Mouse (Mus musculus): ENCODE data around the gene Btg1. TPM values are rescaled to one million over a fixed set of nuclear protein-coding genes. Genes with fewer than 3 reads are reported as not detected.

Btg1 gene
- total RNA-seq, 1 experiment from 2014 or later, result 610 TPM

GRCm38 (mm10) chr10:96626120-96626750, 9.4 kb downstream of the Btg1 start:
- ATAC-seq (replicated peaks; ENCODE audit: insufficient number of reproducible peaks, low FRiP score, low TSS enrichment, poor library complexity, severe bottlenecking), result no peak

GRCm38 (mm10) chr10:96627332-96627731, 10.5 kb downstream of the Btg1 start:
- no peak for ATAC-seq (replicated peaks; ENCODE audit: insufficient number of reproducible peaks, low FRiP score, low TSS enrichment, poor library complexity, severe bottlenecking)

- ATAC-seq (replicated peaks; ENCODE audit: insufficient number of reproducible peaks, low FRiP score, low TSS enrichment, poor library complexity, severe bottlenecking), result 0 out of 2 replicates have a peak, but pooled peaks have one; percentile 3
Measured at GRCm38 (mm10) chr10:96628100-96628912, 11.5 kb downstream of the Btg1 start.

- ATAC-seq (replicated peaks; ENCODE audit: insufficient number of reproducible peaks, low FRiP score, low TSS enrichment, poor library complexity, severe bottlenecking), result no peak
Measured at GRCm38 (mm10) chr10:96628913-96629199, 12.1 kb downstream of the Btg1 start.

GRCm38 (mm10) chr10:96630110-96630509, 13.3 kb downstream of the Btg1 start:
- no peak for ATAC-seq (replicated peaks; ENCODE audit: insufficient number of reproducible peaks, low FRiP score, low TSS enrichment, poor library complexity, severe bottlenecking)

DNA sequence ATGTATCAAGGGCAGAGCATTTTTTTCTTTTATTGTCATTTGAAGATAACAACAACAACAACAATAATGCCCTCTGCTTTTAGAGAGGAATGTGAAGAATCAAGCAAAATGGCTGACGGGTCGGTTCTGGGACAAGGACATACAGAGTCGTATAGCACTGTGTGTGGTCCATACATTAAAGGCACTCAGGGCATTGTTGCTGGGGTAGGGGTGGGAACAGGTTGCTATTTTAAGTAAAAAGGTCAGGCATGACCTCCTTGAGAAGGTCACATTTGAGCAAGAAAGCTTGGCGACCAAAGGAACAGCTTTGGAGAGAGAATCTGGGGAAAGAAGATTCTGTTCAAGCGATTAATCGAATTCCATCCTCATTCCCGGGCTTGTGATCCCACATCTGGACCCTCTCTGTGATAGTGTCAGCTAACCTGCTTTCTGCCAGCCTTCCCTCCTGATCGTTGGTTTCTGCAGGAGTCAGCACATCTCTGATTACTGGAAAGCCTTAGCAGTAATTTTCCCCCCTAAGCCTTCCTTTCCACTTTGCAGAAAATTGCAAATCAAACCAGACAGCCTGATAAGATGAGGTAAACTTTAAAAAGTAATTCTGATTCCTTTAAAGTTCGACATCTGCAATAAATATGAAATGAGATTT, 14.4 kb downstream of the Btg1 start:
- ATAC-seq (replicated peaks; ENCODE audit: insufficient number of reproducible peaks, low FRiP score, low TSS enrichment, poor library complexity, severe bottlenecking), result no peak

DNA sequence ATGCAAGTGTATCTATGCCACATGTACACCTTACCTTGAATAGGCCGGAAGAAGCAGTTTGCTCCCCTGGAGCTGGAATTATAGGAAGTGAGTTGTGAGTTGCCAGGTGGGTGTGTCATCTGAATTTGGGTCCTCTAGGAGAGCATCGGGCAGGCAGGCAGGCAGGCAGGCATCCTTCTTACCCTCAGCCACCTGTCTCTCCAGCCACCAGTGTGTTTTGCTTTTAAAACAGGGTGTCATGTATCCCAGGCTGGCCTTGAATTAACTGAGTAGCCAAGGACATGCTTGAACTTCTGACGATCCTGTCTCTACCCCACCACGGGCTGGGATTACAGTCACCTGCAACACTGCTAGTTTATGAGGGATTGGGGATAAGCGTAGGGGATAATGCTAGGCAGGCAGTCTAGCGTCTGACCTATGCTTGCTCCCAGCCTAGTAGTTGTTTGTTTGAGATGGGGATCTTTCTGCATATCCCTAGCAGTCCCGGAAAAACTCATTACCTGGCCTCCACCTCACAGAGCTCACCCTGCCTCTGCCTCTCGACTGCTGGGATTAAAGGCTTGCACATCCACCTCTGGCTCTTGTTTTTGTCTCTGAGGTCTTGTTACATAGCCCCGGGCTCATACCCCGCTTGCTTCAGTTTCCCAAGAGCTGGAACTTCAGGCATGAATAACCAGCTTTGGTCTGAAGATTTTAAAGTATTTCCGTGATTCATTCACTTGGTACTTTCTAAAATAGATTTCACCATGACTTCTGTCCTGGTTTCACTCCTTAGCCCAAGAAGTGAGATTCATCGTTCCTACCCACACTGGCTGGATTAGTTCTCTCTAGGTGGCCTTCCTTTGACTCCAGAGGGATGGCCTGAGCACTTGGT, 15.7 kb downstream of the Btg1 start:
- no peak for ATAC-seq (replicated peaks; ENCODE audit: insufficient number of reproducible peaks, low FRiP score, low TSS enrichment, poor library complexity, severe bottlenecking)

- ATAC-seq (replicated peaks; ENCODE audit: insufficient number of reproducible peaks, low FRiP score, low TSS enrichment, poor library complexity, severe bottlenecking), result no peak
Measured at GRCm38 (mm10) chr10:96633145-96633516, 16.3 kb downstream of the Btg1 start.

DNA sequence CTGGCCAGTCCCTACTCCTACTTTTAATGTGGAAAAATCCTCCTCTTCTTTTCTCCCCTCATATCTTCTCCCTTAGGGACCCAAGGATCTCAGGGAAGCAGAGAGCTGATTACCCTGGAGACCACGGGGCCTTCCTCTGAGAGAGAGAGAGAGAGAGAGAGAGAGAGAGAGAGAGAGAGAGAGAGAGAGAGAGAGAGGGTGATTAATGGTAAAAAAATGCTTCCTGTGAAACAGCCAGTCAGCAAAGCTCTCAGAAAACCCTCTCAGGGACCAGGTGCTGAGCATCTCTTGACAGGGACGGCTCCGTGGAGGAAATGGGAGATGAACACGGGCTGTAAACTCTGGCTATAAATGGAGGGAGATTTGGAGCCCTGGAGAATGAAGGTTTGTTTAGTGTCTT, 18.7 kb downstream of the Btg1 start:
- no peak for ATAC-seq (replicated peaks; ENCODE audit: insufficient number of reproducible peaks, low FRiP score, low TSS enrichment, poor library complexity, severe bottlenecking)

- ATAC-seq (replicated peaks; ENCODE audit: insufficient number of reproducible peaks, low FRiP score, low TSS enrichment, poor library complexity, severe bottlenecking), result no peak
Measured at GRCm38 (mm10) chr10:96638477-96638876, 21.7 kb downstream of the Btg1 start.

DNA sequence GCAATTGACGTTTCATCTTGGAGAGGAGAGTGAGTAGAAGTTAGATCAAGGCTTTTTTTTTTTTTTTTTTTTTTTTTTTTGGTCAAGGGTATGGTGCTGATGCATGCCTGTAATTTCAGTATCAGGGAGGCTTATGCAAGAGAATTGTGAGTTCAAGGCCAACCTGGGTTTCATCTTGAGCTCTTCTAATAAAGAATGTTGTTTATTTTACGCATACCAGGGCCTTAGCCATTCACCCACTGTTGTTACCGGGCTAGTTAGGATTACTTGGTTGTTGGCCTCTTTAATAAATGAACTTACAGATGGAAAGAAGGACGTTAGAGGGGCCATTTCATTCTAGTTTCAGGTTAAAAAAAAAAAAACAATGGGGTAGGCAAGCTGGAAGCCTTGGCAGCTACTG, 25.2 kb downstream of the Btg1 start:
- no peak for ATAC-seq (replicated peaks; ENCODE audit: insufficient number of reproducible peaks, low FRiP score, low TSS enrichment, poor library complexity, severe bottlenecking)

DNA sequence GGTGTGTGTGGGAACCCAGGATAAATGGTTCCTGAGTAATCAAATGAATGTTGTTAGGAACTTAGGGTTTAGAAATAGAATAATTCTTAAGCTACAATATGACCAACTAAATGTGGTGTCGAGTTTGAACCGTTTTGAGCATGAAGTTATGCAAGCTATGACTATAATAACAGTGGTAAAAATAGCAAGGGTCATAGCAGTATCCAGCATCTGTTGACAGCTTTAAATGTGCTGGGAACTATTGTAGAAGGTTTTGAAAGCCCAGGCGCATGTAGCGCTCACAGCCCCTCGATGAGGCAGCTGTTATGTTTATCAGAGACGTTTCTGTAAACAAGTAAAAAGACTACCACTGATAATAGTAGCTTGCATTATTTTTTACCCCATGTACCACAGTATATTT, 25.9 kb downstream of the Btg1 start:
- ATAC-seq (replicated peaks; ENCODE audit: insufficient number of reproducible peaks, low FRiP score, low TSS enrichment, poor library complexity, severe bottlenecking), result no peak

DNA sequence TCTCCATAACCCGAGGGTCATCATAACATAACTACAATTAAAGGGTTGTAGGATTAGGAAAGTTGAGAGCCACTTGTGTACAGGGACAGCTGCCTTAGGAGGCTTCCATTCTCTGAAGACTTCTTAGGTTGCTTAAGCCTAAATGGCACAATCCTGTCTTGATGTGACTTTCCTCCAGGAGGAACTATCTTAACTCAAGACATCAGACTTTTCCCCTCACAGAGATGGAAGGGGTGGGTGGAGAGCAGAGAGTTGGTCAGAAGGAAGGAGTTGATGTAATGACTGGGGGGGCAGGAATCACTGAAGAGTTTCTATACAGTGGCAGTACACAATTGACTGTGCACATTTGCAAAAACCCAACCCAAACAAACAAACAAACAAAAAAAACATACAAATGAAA, 28.4 kb downstream of the Btg1 start:
- ATAC-seq (replicated peaks; ENCODE audit: insufficient number of reproducible peaks, low FRiP score, low TSS enrichment, poor library complexity, severe bottlenecking), result no peak

- peak; percentile 18; the same call in 1 of the 2 replicates for ATAC-seq (replicated peaks; ENCODE audit: insufficient number of reproducible peaks, low FRiP score, low TSS enrichment, poor library complexity, severe bottlenecking)
Measured at GRCm38 (mm10) chr10:96646024-96646866, 29.4 kb downstream of the Btg1 start.

GRCm38 (mm10) chr10:96646867-96647462, 30.2 kb downstream of the Btg1 start:
- ATAC-seq (replicated peaks; ENCODE audit: insufficient number of reproducible peaks, low FRiP score, low TSS enrichment, poor library complexity, severe bottlenecking), result no peak

GRCm38 (mm10) chr10:96648161-96648561, 31.4 kb downstream of the Btg1 start:
- no peak for ATAC-seq (replicated peaks; ENCODE audit: insufficient number of reproducible peaks, low FRiP score, low TSS enrichment, poor library complexity, severe bottlenecking)

DNA sequence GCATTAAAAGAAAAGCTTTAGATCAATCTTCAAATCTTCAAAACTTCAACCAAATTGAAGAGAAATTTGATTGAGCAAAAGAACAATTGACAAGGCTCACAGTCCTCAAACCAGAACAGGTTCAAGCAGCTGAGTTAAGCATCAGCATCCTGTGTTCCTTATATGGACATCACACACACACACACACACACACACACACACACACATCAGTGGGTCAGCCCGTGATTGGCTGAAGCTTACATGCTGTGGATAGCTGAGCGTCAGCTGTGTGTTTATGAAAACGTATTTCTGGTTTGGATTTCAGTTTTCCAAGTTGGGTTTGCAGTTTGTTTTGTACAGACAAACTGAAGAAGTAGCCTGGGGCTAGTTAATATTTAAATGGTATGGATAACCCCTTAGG, 32.7 kb downstream of the Btg1 start:
- ATAC-seq (replicated peaks; ENCODE audit: insufficient number of reproducible peaks, low FRiP score, low TSS enrichment, poor library complexity, severe bottlenecking), result no peak

GRCm38 (mm10) chr10:96652372-96652771, 35.6 kb downstream of the Btg1 start:
- no peak for ATAC-seq (replicated peaks; ENCODE audit: insufficient number of reproducible peaks, low FRiP score, low TSS enrichment, poor library complexity, severe bottlenecking)
